Mouse (Mus musculus) layer of hippocampus, adult 2 months (tissue): ENCODE measurements at regions not wholly inside any gene's neighbourhood (a gene's known extent, or its start where the extent isn't known, plus 50 kb on each side); places are given as distances from the start of the nearest gene placed in this dataset.

Experiments used
- DNase-seq, 2 experiments: peaks; one replicate each; pipeline ENCODE4 v3.0.0; 2022; ENCODE audit warnings: low spot score in 2 of 2
- H3K27ac ChIP-seq: fragments of 200-600 bp; 2 replicates; pipeline ENCODE4 v1.8.1; 2022
- H3K4me3 ChIP-seq: fragments of 200-600 bp; 2 replicates; pipeline ENCODE4 v1.8.1; 2022; ENCODE audit warnings: mild to moderate bottlenecking
- CTCF ChIP-seq: fragments of 200-600 bp; conservative IDR thresholded peaks from 2 replicates; pipeline ENCODE4 v1.8.1; 2022; ENCODE audit warnings: antibody characterized with exemption, mild to moderate bottlenecking, moderate library complexity

- H3K27ac ChIP-seq: no peak overlapping the region
Measured at GRCm38 (mm10) chr5:49909483-49909882, 149.3 kb downstream of the Adgra3 start.

GRCm38 (mm10) chr5:49896106-49896505 is 162.7 kb downstream of the Adgra3 start:
- Histone ChIP-seq H3K4me3 (no peak overlapping the region), H3K27ac (no peak overlapping the region)
- no peak for DNase-seq
- no peak for TF ChIP-seq CTCF

More at GRCm38 (mm10) chr5:49909483-49909882, 149.3 kb downstream of the Adgra3 start:
- TF ChIP-seq CTCF: no peak
- no peak for DNase-seq
- H3K4me3 ChIP-seq: no peak overlapping the region

GRCm38 (mm10) chr5:49880383-49880782 is 178.4 kb downstream of the Adgra3 start:
- no peak for TF ChIP-seq CTCF
- no peak for DNase-seq
- Histone ChIP-seq H3K27ac (no peak overlapping the region), H3K4me3 (no peak overlapping the region)

- no peak overlapping the region for H3K4me3 ChIP-seq
- no peak for DNase-seq
- TF ChIP-seq CTCF: no peak
- H3K27ac ChIP-seq: no peak overlapping the region
Measured at GRCm38 (mm10) chr5:49876240-49876639, 182.6 kb downstream of the Adgra3 start.

- peak; percentile 73 for TF ChIP-seq CTCF
- no peak for DNase-seq
- Histone ChIP-seq H3K4me3 (no peak overlapping the region), H3K27ac (no peak overlapping the region)
Measured at GRCm38 (mm10) chr5:49857202-49857601, 201.6 kb downstream of the Adgra3 start.

GRCm38 (mm10) chr5:49856036-49856435 is 202.8 kb downstream of the Adgra3 start:
- Histone ChIP-seq H3K4me3 (no peak overlapping the region), H3K27ac (no peak overlapping the region)
- DNase-seq: no peak
- no peak for TF ChIP-seq CTCF

GRCm38 (mm10) chr5:49848680-49849079 is 210.1 kb downstream of the Adgra3 start:
- TF ChIP-seq CTCF: no peak
- DNase-seq: no peak
- Histone ChIP-seq H3K4me3 (no peak overlapping the region), H3K27ac (peak overlapping the region; percentile 28; the same call in 1 of the 2 replicates)

- DNase-seq: no peak
- no peak for TF ChIP-seq CTCF
- Histone ChIP-seq H3K27ac (no peak overlapping the region; the same call in 1 of the 2 replicates), H3K4me3 (no peak overlapping the region)
Measured at GRCm38 (mm10) chr5:49848174-49848573, 210.6 kb downstream of the Adgra3 start.

- TF ChIP-seq CTCF: peak; percentile 49
- no peak overlapping the region for H3K27ac ChIP-seq
- H3K4me3 ChIP-seq: no peak overlapping the region
- DNase-seq: no peak
Measured at GRCm38 (mm10) chr5:49818832-49819231, 240.0 kb downstream of the Adgra3 start.

- DNase-seq: no peak
- no peak overlapping the region for H3K27ac ChIP-seq
- no peak overlapping the region for H3K4me3 ChIP-seq
- TF ChIP-seq CTCF: no peak
Measured at GRCm38 (mm10) chr5:49816751-49817150, 242.1 kb downstream of the Adgra3 start.

GRCm38 (mm10) chr5:49813335-49813734 is 245.5 kb downstream of the Adgra3 start:
- TF ChIP-seq CTCF: no peak
- H3K4me3 ChIP-seq: no peak overlapping the region
- no peak for DNase-seq
- no peak overlapping the region for H3K27ac ChIP-seq

- no peak for TF ChIP-seq CTCF
- no peak for DNase-seq
- Histone ChIP-seq H3K27ac (no peak overlapping the region), H3K4me3 (no peak overlapping the region)
Measured at GRCm38 (mm10) chr5:49788494-49789160, 263.9 kb upstream of the Kcnip4 start.

- Histone ChIP-seq H3K27ac (no peak overlapping the region), H3K4me3 (no peak overlapping the region)
- peak; percentile 47 to 78 for DNase-seq
- TF ChIP-seq CTCF: no peak
Measured at GRCm38 (mm10) chr5:49783728-49784127, 259.0 kb upstream of the Kcnip4 start.

GRCm38 (mm10) chr5:49761054-49761453 is 236.3 kb upstream of the Kcnip4 start:
- Histone ChIP-seq H3K27ac (no peak overlapping the region), H3K4me3 (no peak overlapping the region)
- no peak for TF ChIP-seq CTCF
- DNase-seq: peak in 1 of 2 experiments; percentile 2
